Mouse (Mus musculus) MEL (cell line): ENCODE results near the gene Myo1e.

Source experiments
- CTCF ChIP-seq, 3 experiments: IDR thresholded peaks in 2 of 3; conservative IDR thresholded peaks in 1 of 3; 2 replicates each; pipeline ENCODE4 v1.5.1; 2011 to 2012; ENCODE audit warnings: low read length in 3 of 3, low read depth in 2 of 3, mild to moderate bottlenecking in 2 of 3, improper control_type of control experiment in 1 of 3, inconsistent platforms in 1 of 3, mixed read lengths in 1 of 3, moderate library complexity in 1 of 3; ENCODE audit not compliant: control insufficient read depth in 1 of 3, insufficient read depth in 1 of 3, poor library complexity in 1 of 3, severe bottlenecking in 1 of 3
- EP300 ChIP-seq, 2 experiments: IDR thresholded peaks; 2 replicates each; pipeline ENCODE4 v1.6.1; 2011; ENCODE audit warnings: improper control_type of control experiment in 2 of 2, low read length in 2 of 2, low read depth in 1 of 2, mild to moderate bottlenecking in 1 of 2
- JUND ChIP-seq: IDR thresholded peaks from 2 replicates; pipeline ENCODE4 v1.6.1; 2011; ENCODE audit warnings: low read depth, mild to moderate bottlenecking, improper control_type of control experiment, low read length
- MAFK ChIP-seq: IDR thresholded peaks from 2 replicates; pipeline ENCODE4 v1.6.1; 2011; ENCODE audit warnings: low read depth, mild to moderate bottlenecking, low read length, improper control_type of control experiment, borderline replicate concordance
- MXI1 ChIP-seq: IDR thresholded peaks from 2 replicates; pipeline ENCODE4 v1.6.1; 2011; ENCODE audit warnings: mild to moderate bottlenecking, low read depth, low read length, improper control_type of control experiment
- POLR2AphosphoS2 ChIP-seq: IDR thresholded peaks from 2 replicates; pipeline ENCODE4 v1.6.1; 2011; ENCODE audit warnings: low read length, improper control_type of control experiment
- RCOR1 ChIP-seq: IDR thresholded peaks from 2 replicates; pipeline ENCODE4 v1.6.1; 2012; ENCODE audit warnings: low read depth, mild to moderate bottlenecking, inconsistent platforms, low read length, improper control_type of control experiment
- ZMIZ1 ChIP-seq: IDR thresholded peaks from 2 replicates; pipeline ENCODE4 v1.6.1; 2012; ENCODE audit warnings: low read depth, mild to moderate bottlenecking, inconsistent platforms, low read length, improper control_type of control experiment, moderate library complexity

GRCm38 (mm10) chr9:70401937-70402539 is 194.9 kb downstream of the Myo1e start:
- no peak for TF ChIP-seq POLR2AphosphoS2
- no peak for TF ChIP-seq MAFK
- TF ChIP-seq RCOR1 = no peak
- no peak for TF ChIP-seq MXI1
- TF ChIP-seq JUND = no peak
- TF ChIP-seq CTCF (IDR thresholded peaks at IDR 0.05 in 2 of 3, conservative IDR thresholded peaks at IDR 0.05 in 1 of 3; ENCODE audit: control insufficient read depth in 1 of 3, insufficient read depth in 1 of 3, low read depth in 2 of 3, low read length in 3 of 3, poor library complexity in 1 of 3, severe bottlenecking in 1 of 3) = no peak
- TF ChIP-seq ZMIZ1 = no peak
- no peak for TF ChIP-seq EP300 (IDR thresholded peaks at IDR 0.05; ENCODE audit: low read depth in 1 of 2, low read length in 2 of 2)
